Mouse (Mus musculus) liver, embryonic 16.5 days (tissue): ENCODE results near the gene Gm10663. TPM values are rescaled to one million over a fixed set of nuclear protein-coding genes. Genes with fewer than 3 reads are reported as not detected.

Experiments used
- ATAC-seq: fragments of 200-750 bp; cut with Nextera tagmentation; 2 replicates; pipeline ENCODE4 v1.8.0; 2017; ENCODE audit warnings: low read depth, mild to moderate bottlenecking, moderate number of reproducible peaks, moderate library complexity
- H3K27ac ChIP-seq: fragments of 300-500 bp; sonication (generic); 2 replicates; pipeline ENCODE4 v1.5.1; 2014; ENCODE audit warnings: mild to moderate bottlenecking, low read length
- H3K27me3 ChIP-seq: fragments of 300-500 bp; sonication (generic); 2 replicates; pipeline ENCODE4 v1.6.1; 2014; ENCODE audit warnings: low read depth, low read length, mixed read lengths; ENCODE audit not compliant: control insufficient read depth, insufficient read depth
- H3K36me3 ChIP-seq: fragments of 300-500 bp; sonication (generic); 2 replicates; pipeline ENCODE4 v1.6.1; 2014; ENCODE audit warnings: mild to moderate bottlenecking; ENCODE audit not compliant: control insufficient read depth, insufficient read depth
- H3K4me1 ChIP-seq: fragments of 300-500 bp; sonication (generic); 2 replicates; pipeline ENCODE4 v1.6.1; 2014; ENCODE audit warnings: low read depth, low read length, mixed read lengths; ENCODE audit not compliant: control insufficient read depth
- H3K4me2 ChIP-seq: fragments of 300-500 bp; sonication (generic); 2 replicates; pipeline ENCODE4 v1.6.1; 2014; ENCODE audit warnings: low read depth, low read length, mixed read lengths
- H3K4me3 ChIP-seq: fragments of 300-500 bp; sonication (generic); 2 replicates; pipeline ENCODE4 v1.5.1; 2014; ENCODE audit warnings: low read depth, mild to moderate bottlenecking, low read length
- H3K9ac ChIP-seq: fragments of 300-500 bp; sonication (generic); 2 replicates; pipeline ENCODE4 v1.6.1; 2014; ENCODE audit warnings: low read depth, low read length
- H3K9me3 ChIP-seq: fragments of 300-500 bp; sonication (generic); replicated peaks from 2 replicates; pipeline ENCODE4 v1.6.1; 2016; ENCODE audit warnings: low read length; ENCODE audit not compliant: control insufficient read depth
- whole genome bisulfite sequencing: fragments of 180-500 bp; shearing (Covaris S2); extraction: QIAGEN DNeasy Blood & Tissue Kit; methylation state at CpG from one replicate; pipeline ENCODE4 v1.1.7; 2014; ENCODE audit not compliant: insufficient replicate concordance; 5-methylcytosine and 5-hydroxymethylcytosine counted together
- polyA plus RNA-seq: library from polyadenylated mRNA; unstranded; fragments of >200 nt; fragmentation: Nextera tagmentation; extraction: Ambion mirVana; gene quantifications from 2 replicates; pipeline ENCODE4 v1.2.1, GENCODE M21; 2015

Gene Gm10663
- polyA plus RNA-seq, 1 experiment from 2014 or later: not detected

DNA sequence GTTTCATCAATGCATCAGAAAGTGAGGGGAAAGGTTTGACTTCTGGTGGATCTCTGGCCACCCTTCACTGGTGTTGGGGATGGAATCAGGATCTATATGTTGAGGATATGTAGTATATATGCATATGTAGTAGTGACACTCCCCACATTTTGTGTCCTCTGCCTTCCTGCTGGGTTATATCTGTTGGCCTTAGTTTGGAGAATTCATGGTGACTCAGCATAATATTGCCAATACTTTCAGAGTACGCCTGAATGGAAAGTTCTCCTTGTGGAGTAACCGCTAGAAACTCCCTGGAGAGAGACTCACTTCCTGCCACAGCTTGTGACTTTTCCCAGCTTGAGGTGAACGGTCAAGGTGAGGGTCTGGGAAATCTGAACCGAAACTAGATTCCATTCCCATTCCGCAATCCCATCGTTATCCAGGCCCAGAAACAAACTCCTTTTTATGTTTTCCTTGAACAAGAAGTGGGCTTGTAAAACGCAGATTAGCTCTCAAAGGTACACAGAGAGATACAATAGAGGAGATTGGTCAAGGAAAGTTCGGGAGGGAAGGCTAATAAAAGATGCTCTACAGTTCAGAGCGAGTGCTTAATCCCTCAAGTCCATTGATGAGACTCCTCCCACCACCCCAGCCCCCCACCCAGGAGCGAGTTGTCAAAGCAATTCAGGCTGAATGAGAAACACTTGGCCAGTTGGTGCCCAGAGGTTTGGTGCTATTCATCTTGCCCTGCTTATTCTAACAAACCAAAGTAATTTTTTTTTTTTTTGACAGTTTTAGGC lies 7.0 kb upstream of the Gm10663 start:
- H3K27me3 ChIP-seq: no peaks in the 10 kb centered on the region
- no peak overlapping the region for H3K9ac ChIP-seq
- no peak overlapping the region for H3K4me2 ChIP-seq
- no peak for ATAC-seq
- H3K27ac ChIP-seq: no peak overlapping the region
- H3K4me3 ChIP-seq: no peak overlapping the region
- no peaks in the 10 kb centered on the region for H3K9me3 ChIP-seq
- H3K36me3 ChIP-seq: no peaks in the 10 kb centered on the region
- 50% methylated on average over 10 of the region's 10 CpGs for WGBS
- no peaks in the 10 kb centered on the region for H3K4me1 ChIP-seq

DNA sequence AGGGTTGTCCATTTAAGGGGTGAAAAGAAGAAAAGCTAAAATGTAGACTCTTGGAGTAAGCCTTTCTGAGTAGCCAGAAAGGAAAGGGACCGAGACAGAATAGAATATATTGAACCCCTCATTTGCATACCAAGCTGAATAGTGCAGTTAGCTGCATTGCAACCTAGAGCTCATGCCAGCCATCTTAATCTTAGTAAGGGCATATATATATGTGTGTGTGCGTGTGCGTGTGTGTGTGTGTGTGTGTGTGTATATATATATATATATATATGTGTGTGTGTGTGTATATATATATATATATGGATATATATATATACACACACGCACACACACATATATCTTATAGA lies 6.4 kb upstream of the Gm10663 start:
- no peak overlapping the region for H3K27ac ChIP-seq
- H3K36me3 ChIP-seq: no peaks in the 10 kb centered on the region
- WGBS: 66% methylated on average over 4 of the region's 4 CpGs
- no peak overlapping the region for H3K4me2 ChIP-seq
- no peak overlapping the region for H3K4me3 ChIP-seq
- H3K9ac ChIP-seq: no peak overlapping the region
- H3K9me3 ChIP-seq: no peaks in the 10 kb centered on the region
- H3K4me1 ChIP-seq: no peaks in the 10 kb centered on the region
- H3K27me3 ChIP-seq: no peaks in the 10 kb centered on the region
- ATAC-seq: no peak

DNA sequence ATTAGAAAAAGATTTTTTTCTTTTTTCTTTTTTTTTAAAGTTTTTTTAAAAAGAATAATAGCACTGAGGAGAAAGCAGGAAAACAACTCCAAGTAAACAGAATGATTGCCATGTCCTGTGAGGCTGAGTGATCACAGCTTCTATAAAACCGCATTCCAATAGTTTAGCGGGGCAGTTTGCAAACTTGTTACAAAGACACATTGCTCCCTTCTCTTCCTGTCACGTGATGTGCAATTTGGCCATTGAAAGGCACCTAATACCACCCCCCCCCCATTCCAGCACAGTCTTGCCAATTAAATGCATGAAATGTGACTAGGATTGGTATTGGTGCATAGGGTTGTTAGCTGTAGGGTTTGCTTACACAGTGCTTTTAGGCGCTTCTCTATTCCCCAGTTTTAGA lies 3.8 kb upstream of the Gm10663 start:
- WGBS: 51% methylated on average over 4 of the region's 4 CpGs

DNA sequence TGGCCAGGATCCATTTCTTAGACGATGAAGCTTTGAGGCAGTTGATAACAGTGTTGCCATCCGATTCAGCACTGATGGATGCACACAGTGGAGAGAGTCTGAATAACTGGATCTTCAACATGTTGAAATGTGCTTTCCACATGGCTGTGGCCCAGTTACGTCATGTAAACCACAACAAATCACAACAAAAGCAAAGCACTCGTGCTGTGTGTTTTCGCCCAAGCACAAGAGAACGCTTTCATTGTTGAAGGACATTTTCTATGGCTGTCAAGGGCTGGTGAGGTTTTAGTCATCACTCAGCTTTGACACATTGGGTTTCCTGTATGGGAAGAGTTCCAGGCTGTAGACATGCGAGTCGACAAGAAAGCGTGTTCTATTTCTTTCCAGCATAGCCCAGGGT lies 5.9 kb downstream of the Gm10663 start:
- no peak for ATAC-seq

More for the DNA sequence above, 3.8 kb upstream of the Gm10663 start:
- no peaks in the 10 kb centered on the region for H3K27me3 ChIP-seq
- H3K4me3 ChIP-seq: no peak overlapping the region
- H3K27ac ChIP-seq: no peak overlapping the region
- no peak overlapping the region for H3K4me2 ChIP-seq
- H3K9me3 ChIP-seq: no peaks in the 10 kb centered on the region
- H3K9ac ChIP-seq: no peak overlapping the region
- no peaks in the 10 kb centered on the region for H3K4me1 ChIP-seq
- no peak for ATAC-seq
- no peaks in the 10 kb centered on the region for H3K36me3 ChIP-seq

DNA sequence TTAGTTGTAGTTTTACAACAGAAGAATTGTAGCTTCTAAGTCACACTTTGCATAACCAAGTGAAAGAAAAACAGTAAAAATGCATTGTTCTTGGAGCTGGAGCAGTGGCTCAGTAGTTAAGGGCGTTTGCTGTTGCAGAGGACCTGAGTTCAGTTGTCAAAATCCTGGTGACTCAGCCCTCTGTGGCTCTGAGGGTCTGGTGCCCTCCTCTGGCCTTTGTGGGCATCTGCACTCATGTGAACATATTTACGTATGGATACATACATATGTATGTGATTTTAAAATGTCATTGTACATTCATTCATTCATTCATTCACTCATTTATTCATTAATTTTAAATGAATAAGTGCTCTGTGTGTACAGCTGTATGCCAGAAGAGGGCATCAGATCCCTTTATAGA lies 10.8 kb downstream of the Gm10663 start:
- Histone ChIP-seq H3K36me3 (no peaks in the 10 kb centered on the region), H3K27ac (no peak overlapping the region), H3K4me3 (no peak overlapping the region), H3K4me1 (no peaks in the 10 kb centered on the region), H3K27me3 (no peaks in the 10 kb centered on the region), H3K9ac (no peak overlapping the region), H3K9me3 (no peaks in the 10 kb centered on the region), H3K4me2 (no peak overlapping the region)
- ATAC-seq: no peak
- WGBS: 53% methylated on average over 2 of the region's 2 CpGs

More for the DNA sequence above, 5.9 kb downstream of the Gm10663 start:
- no peaks in the 10 kb centered on the region for H3K27me3 ChIP-seq
- 33% methylated on average over 9 of the region's 9 CpGs for WGBS
- no peak overlapping the region for H3K4me2 ChIP-seq
- H3K36me3 ChIP-seq: no peaks in the 10 kb centered on the region
- no peaks in the 10 kb centered on the region for H3K4me1 ChIP-seq
- H3K27ac ChIP-seq: no peak overlapping the region
- H3K4me3 ChIP-seq: no peak overlapping the region
- no peaks in the 10 kb centered on the region for H3K9me3 ChIP-seq
- H3K9ac ChIP-seq: no peak overlapping the region

DNA sequence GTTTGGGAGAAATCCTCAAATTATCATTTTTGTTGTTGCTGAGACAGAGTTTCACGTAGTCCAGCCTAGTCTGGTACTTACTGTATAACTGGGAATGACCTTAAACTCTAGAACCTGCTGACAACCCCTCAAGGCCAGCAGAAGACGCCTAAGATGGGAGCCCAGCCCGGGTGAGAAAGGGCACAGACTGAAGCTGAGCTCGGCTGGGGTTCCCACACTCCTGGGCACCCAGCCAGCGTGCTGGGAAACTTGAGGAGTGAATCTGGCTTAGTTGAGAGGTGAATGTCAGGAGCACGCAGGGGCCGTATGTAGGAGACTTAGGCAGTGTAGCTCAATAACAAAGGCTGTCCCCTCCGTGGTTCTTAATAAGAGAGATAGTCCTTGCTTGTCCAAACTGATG lies 12.9 kb downstream of the Gm10663 start:
- Histone ChIP-seq H3K27ac (no peak overlapping the region), H3K4me3 (no peak overlapping the region), H3K9me3 (no peaks in the 10 kb centered on the region), H3K4me1 (no peaks in the 10 kb centered on the region), H3K4me2 (no peak overlapping the region), H3K9ac (no peak overlapping the region), H3K36me3 (no peaks in the 10 kb centered on the region), H3K27me3 (no peaks in the 10 kb centered on the region)
- WGBS: 68% methylated on average over 8 of the region's 8 CpGs
- ATAC-seq: no peak

DNA sequence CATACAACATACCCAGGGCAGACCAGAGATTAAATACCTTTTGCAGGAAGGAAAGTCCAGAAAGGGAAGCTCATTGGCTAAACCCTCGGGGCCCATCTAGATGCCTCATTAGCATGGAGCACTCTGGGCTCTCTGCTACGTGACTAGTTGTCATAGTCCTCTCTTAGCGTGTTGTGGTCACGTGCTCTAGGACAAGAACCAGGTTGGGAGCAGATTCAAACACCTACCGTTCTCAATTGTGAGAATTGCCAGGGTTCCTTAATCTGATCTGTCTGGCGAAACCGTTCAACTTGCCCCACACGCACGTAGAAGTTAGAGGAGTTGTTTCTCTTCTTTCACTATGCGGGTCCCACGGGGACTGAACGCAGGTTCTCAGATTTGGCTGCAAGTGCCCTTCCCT lies 13.3 kb downstream of the Gm10663 start:
- Histone ChIP-seq H3K9me3 (no peaks in the 10 kb centered on the region), H3K36me3 (no peaks in the 10 kb centered on the region), H3K4me1 (no peaks in the 10 kb centered on the region), H3K27ac (no peak overlapping the region), H3K27me3 (no peaks in the 10 kb centered on the region), H3K4me3 (no peak overlapping the region), H3K4me2 (no peak overlapping the region), H3K9ac (no peak overlapping the region)
- ATAC-seq: no peak
- 80% methylated on average over 12 of the region's 12 CpGs for WGBS

DNA sequence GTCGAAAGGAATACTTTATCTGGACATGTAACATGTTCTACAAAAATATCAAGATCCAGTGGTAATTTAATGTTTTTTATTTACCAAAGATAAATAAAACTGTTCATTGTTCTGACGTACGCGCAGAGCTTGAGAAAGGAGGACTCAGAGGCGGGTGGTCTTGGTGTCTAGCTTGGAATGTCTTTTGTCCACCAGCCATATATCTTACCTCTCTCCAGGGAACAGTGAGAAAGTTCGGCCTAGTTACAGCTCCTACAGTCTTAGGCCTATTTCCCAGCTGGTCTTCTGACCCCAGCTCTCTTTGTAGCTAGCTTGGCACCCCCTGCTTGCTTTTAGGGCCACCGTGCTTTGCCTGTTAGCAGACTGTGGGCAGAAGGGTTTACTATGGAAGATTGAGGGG lies 14.9 kb downstream of the Gm10663 start:
- H3K9ac ChIP-seq: no peak overlapping the region
- H3K4me1 ChIP-seq: no peaks in the 10 kb centered on the region
- H3K27me3 ChIP-seq: no peaks in the 10 kb centered on the region
- H3K9me3 ChIP-seq: no peaks in the 10 kb centered on the region
- H3K4me3 ChIP-seq: no peak overlapping the region
- 62% methylated on average over 7 of the region's 7 CpGs for WGBS
- no peak overlapping the region for H3K4me2 ChIP-seq
- no peaks in the 10 kb centered on the region for H3K36me3 ChIP-seq
- H3K27ac ChIP-seq: no peak overlapping the region
- no peak for ATAC-seq

DNA sequence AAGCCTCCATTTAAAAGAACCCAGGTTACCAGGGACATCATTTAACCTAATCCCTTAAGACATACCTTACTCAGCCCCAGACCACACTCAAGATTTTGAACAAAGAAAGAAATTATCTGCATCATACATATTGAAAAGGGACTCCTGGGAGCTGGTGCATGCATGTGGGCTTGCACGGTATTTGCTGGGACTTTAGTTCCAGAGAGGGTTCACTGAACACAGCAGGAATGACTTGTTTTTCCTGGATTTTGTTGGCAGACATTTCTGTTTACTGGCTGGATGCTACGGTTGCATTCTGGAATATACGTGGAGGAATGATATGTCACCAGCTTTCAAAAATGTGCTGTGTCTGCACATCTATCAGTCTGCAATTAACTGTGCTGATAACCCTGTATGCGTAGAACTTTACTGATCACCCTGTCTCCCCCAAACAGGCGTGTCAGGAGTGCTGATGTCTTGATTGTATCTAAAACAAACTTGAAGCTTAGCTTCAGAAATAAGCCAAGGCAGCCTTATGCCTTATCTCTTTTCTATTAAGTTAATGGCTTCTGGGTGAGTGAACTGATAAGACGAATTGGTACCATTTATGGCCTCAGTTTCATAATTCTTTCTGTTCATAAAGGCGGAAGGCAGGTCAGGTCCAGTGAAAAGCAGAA lies 23.1 kb downstream of the Gm10663 start:
- no peaks in the 10 kb centered on the region for H3K36me3 ChIP-seq
- no peak for ATAC-seq
- H3K9me3 ChIP-seq: no peaks in the 10 kb centered on the region
- no peaks in the 10 kb centered on the region for H3K4me1 ChIP-seq
- 54% methylated on average over 7 of the region's 7 CpGs for WGBS
- no peak overlapping the region for H3K4me2 ChIP-seq
- no peaks in the 10 kb centered on the region for H3K27me3 ChIP-seq
- H3K9ac ChIP-seq: no peak overlapping the region
- H3K27ac ChIP-seq: no peak overlapping the region
- H3K4me3 ChIP-seq: no peak overlapping the region
